8 mouse cellular contexts compared by ENCODE assay signal in genomic region chrX:143066320-143067114, GRCm38 (mm10). TPM values are rescaled to one million over a fixed set of nuclear protein-coding genes. Genes with fewer than 3 reads are reported as not detected.
DNase-seq lines count a peak whose midpoint lies in the region; ATAC-seq lines count a peak whose summit lies in the region.

No protein-coding gene starts in this region.

- no peak overlapping the region for H3K27ac ChIP-seq in midbrain, embryonic 13.5 days
- H3K27ac ChIP-seq in midbrain, embryonic 11.5 days (ENCODE audit: low read depth, low read length) = no peak overlapping the region
- H3K27ac ChIP-seq in forebrain, embryonic 12.5 days = no peak overlapping the region
- 0 out of 2 replicates have a peak overlapping the region, but pooled peaks have one; percentile 37 for H3K27ac ChIP-seq in neural tube, embryonic 15.5 days (replicated peaks)

- ATAC-seq in frontal cortex, adult (ENCODE audit: low TSS enrichment) = peak; percentile 39; the same call in 1 of the 2 replicates
- ATAC-seq in midbrain, embryonic 13.5 days = 0 out of 2 replicates have a peak, but pooled peaks have one; percentile 14
- no peak for ATAC-seq in midbrain, embryonic 11.5 days (ENCODE audit: low FRiP score)
- peak; percentile 53; the same call in 1 of the 2 replicates for ATAC-seq in forebrain, embryonic 12.5 days (ENCODE audit: low FRiP score)
- ATAC-seq in neural tube, embryonic 15.5 days (ENCODE audit: low FRiP score) = peak; percentile 53

- H3K27me3 ChIP-seq in midbrain, embryonic 13.5 days = peaks cover 27% of the 10 kb centered on the region; the same call in 1 of the 2 replicates
- peaks cover 4% of the 10 kb centered on the region for H3K27me3 ChIP-seq in midbrain, embryonic 11.5 days (ENCODE audit: control insufficient read depth, insufficient read depth, low read length)
- peaks cover 22% of the 10 kb centered on the region for H3K27me3 ChIP-seq in forebrain, embryonic 12.5 days
- peaks cover 6% of the 10 kb centered on the region; the same call in 1 of the 2 replicates for H3K27me3 ChIP-seq in neural tube, embryonic 15.5 days (replicated peaks)

- DNase-seq in frontal cortex, postnatal 10 days (ENCODE audit: low spot score in 2 of 2) = no peak
- no peak for DNase-seq in midbrain, embryonic 11.5 days (ENCODE audit: low spot score, missing footprints)
- no peak for DNase-seq in layer of hippocampus, adult 11-12 months (ENCODE audit: low spot score)
- no peak for DNase-seq in T-cell, adult 2 months (ENCODE audit: low spot score)

- no peak overlapping the region for H3K4me3 ChIP-seq in midbrain, embryonic 13.5 days (replicated peaks)
- H3K4me3 ChIP-seq in midbrain, embryonic 11.5 days (ENCODE audit: low read depth, low read length) = no peak overlapping the region
- H3K4me3 ChIP-seq in forebrain, embryonic 12.5 days (replicated peaks) = no peak overlapping the region
- no peak overlapping the region for H3K4me3 ChIP-seq in neural tube, embryonic 15.5 days (replicated peaks)

- H3K36me3 ChIP-seq in midbrain, embryonic 13.5 days = no peaks in the 10 kb centered on the region
- no peaks in the 10 kb centered on the region for H3K36me3 ChIP-seq in midbrain, embryonic 11.5 days (ENCODE audit: control insufficient read depth, insufficient read depth, low read length)
- no peaks in the 10 kb centered on the region for H3K36me3 ChIP-seq in forebrain, embryonic 12.5 days (replicated peaks)
- H3K36me3 ChIP-seq in neural tube, embryonic 15.5 days = no peaks in the 10 kb centered on the region

- H3K9me3 ChIP-seq in midbrain, embryonic 13.5 days = no peaks in the 10 kb centered on the region
- H3K9me3 ChIP-seq in midbrain, embryonic 11.5 days (ENCODE audit: control insufficient read depth, low read length) = no peaks in the 10 kb centered on the region
- no peaks in the 10 kb centered on the region for H3K9me3 ChIP-seq in forebrain, embryonic 12.5 days
- H3K9me3 ChIP-seq in neural tube, embryonic 15.5 days (replicated peaks) = no peaks in the 10 kb centered on the region

- no peaks in the 10 kb centered on the region for H3K4me1 ChIP-seq in midbrain, embryonic 13.5 days (replicated peaks)
- H3K4me1 ChIP-seq in midbrain, embryonic 11.5 days (ENCODE audit: control insufficient read depth, insufficient read depth, low read length) = no peaks in the 10 kb centered on the region
- no peaks in the 10 kb centered on the region; the same call in 1 of the 2 replicates for H3K4me1 ChIP-seq in forebrain, embryonic 12.5 days
- H3K4me1 ChIP-seq in neural tube, embryonic 15.5 days = no peaks in the 10 kb centered on the region; the same call in 1 of the 2 replicates

- no peak overlapping the region for H3K9ac ChIP-seq in midbrain, embryonic 13.5 days (replicated peaks)
- H3K9ac ChIP-seq in midbrain, embryonic 11.5 days (ENCODE audit: low read length) = no peak overlapping the region
- H3K9ac ChIP-seq in forebrain, embryonic 12.5 days = no peak overlapping the region
- no peak overlapping the region for H3K9ac ChIP-seq in neural tube, embryonic 15.5 days (replicated peaks)

- H3K4me2 ChIP-seq in midbrain, embryonic 13.5 days (replicated peaks) = no peak overlapping the region
- no peak overlapping the region for H3K4me2 ChIP-seq in midbrain, embryonic 11.5 days
- H3K4me2 ChIP-seq in forebrain, embryonic 12.5 days = no peak overlapping the region
- no peak overlapping the region for H3K4me2 ChIP-seq in neural tube, embryonic 15.5 days

- 59% methylated on average over 17 of the region's 17 CpGs for whole genome bisulfite sequencing in midbrain, embryonic 13.5 days
- 77% methylated on average over 17 of the region's 17 CpGs for WGBS in midbrain, embryonic 11.5 days
- 43% methylated on average over 17 of the region's 17 CpGs for WGBS in forebrain, embryonic 12.5 days
- WGBS in neural tube, embryonic 15.5 days = 47% methylated on average over 17 of the region's 17 CpGs

RNA-seq across cellular contexts. Expression of gene Rtl9, which starts 32.9 kb away (rescaled TPM):
- polyA plus RNA-seq in midbrain, embryonic 13.5 days (2015; fragmentation: Nextera tagmentation; extraction: Ambion mirVana) = 0.34 and 0.35 TPM in 2 replicates
- 0.26 and 0.44 TPM in 2 replicates for polyA plus RNA-seq in midbrain, embryonic 11.5 days (2014; fragmentation: Nextera tagmentation; extraction: Ambion mirVana)
- polyA plus RNA-seq in forebrain, embryonic 12.5 days (2016; fragmentation: Nextera tagmentation; extraction: Ambion mirVana) = 0.23 and 0.41 TPM in 2 replicates
- polyA plus RNA-seq in neural tube, embryonic 15.5 days (2015; fragmentation: Nextera tagmentation; extraction: Ambion mirVana) = 0.44 and 0.61 TPM in 2 replicates
